Mouse (Mus musculus): ENCODE measurements around the gene Olfr391-ps. TPM values are rescaled to one million over a fixed set of nuclear protein-coding genes. Genes with fewer than 3 reads are reported as not detected.

The Olfr391-ps gene
- not detected in 2 replicates for polyA plus RNA-seq (2012; rRNA removed)

DNA sequence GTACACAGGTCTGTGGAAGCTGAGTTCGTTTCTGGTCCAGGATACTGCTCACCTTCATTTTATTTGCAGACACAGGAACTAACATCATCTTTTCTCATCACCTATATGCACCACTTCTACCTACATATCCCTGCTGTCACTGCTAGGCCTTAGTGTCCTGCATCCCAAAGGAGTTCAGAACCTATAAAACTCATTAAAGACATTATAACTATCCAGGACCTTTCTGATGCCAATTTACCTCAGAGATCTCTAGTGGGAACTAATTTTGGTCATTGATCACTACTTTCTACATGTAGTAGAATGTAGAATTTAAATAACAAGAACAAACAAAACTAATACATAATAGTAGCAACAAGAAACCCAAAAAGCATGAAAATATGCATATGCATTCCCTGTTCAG lies at the start of gene Olfr391-ps:
TSS of gene Olfr391-ps (minus strand) at position 101 of the 400 bp plus-strand sequence.
- no peak for TF ChIP-seq POLR2A (IDR thresholded peaks at IDR 0.05; ENCODE audit: borderline replicate concordance, extremely low read depth, low read depth, low read length)
- DNase-seq: no peak
- no peak within 1 kb of the TSS for H3K4me3 ChIP-seq (replicated peaks; ENCODE audit: extremely low read depth, low read depth, low read length)
- H3K4me1 ChIP-seq (ENCODE audit: control insufficient read depth, insufficient read depth, low read length): no peaks in the 10 kb centered on the region
- 5% methylated on average over 1 of the region's 1 CpGs for WGBS

DNA sequence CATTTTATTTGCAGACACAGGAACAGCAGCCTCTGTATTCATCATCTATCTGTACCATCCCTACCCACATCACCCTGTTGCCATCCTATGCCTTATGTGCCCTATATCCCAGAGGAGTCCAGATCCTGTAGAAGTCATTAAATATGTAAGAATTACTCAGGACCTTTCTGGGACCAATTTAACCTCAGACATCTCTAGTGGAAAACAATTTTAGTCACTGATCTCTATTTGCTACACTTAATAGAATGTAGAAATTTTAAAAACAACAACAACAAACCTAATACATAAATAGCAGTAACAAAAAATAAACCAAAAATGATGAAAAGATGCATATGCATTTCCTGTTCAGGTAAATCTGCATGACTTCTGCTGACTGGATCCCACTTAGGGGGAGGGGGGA lies 48.5 kb upstream of the Olfr391-ps start, which contains the start of gene Olfr393:
TSS of gene Olfr393 (minus strand) at position 101 of the 400 bp plus-strand sequence.
- TF ChIP-seq CTCF (IDR thresholded peaks at IDR 0.05; ENCODE audit: insufficient read depth, low read length): no peak
- no peak for TF ChIP-seq POLR2A (IDR thresholded peaks at IDR 0.05; ENCODE audit: borderline replicate concordance, extremely low read depth, low read depth, low read length)
- no peaks in the 10 kb centered on the region for H3K4me1 ChIP-seq (ENCODE audit: control insufficient read depth, insufficient read depth, low read length)
- H3K4me3 ChIP-seq (replicated peaks; ENCODE audit: extremely low read depth, low read depth, low read length): no peak within 1 kb of the TSS
- DNase-seq: no peak

- no peak for TF ChIP-seq POLR2A (IDR thresholded peaks at IDR 0.05; ENCODE audit: borderline replicate concordance, extremely low read depth, low read depth, low read length)
- no peak for TF ChIP-seq CTCF (IDR thresholded peaks at IDR 0.05; ENCODE audit: insufficient read depth, low read length)
- WGBS: 92% methylated on average over 1 of the region's 1 CpGs
- DNase-seq: no peak
- Histone ChIP-seq H3K4me3 (replicated peaks; ENCODE audit: extremely low read depth, low read depth, low read length) (no peak within 1 kb of the TSS), H3K4me1 (ENCODE audit: control insufficient read depth, insufficient read depth, low read length) (no peaks in the 10 kb centered on the region)
These were observed 14.1 kb upstream of the Olfr391-ps start, which contains the start of gene Olfr392 for GRCm38 (mm10) chr11:73816949-73817348. Gene Olfr392, minus strand, starts transcription at chr11:73817049.

- 56% methylated on average over 1 of the region's 1 CpGs for WGBS
- Histone ChIP-seq H3K4me3 (replicated peaks; ENCODE audit: extremely low read depth, low read depth, low read length) (no peak within 1 kb of the TSS), H3K4me1 (ENCODE audit: control insufficient read depth, insufficient read depth, low read length) (no peaks in the 10 kb centered on the region)
- TF ChIP-seq POLR2A (IDR thresholded peaks at IDR 0.05; ENCODE audit: borderline replicate concordance, extremely low read depth, low read depth, low read length): no peak
- TF ChIP-seq CTCF (IDR thresholded peaks at IDR 0.05; ENCODE audit: insufficient read depth, low read length): no peak
- no peak for DNase-seq
These were observed 20.2 kb downstream of the Olfr391-ps start, which contains the start of gene Olfr390 for GRCm38 (mm10) chr11:73782664-73783063. Gene Olfr390, plus strand, starts transcription at chr11:73782964.

- WGBS: 81% methylated on average over 1 of the region's 1 CpGs
- Histone ChIP-seq H3K4me3 (replicated peaks; ENCODE audit: extremely low read depth, low read depth, low read length) (no peak within 1 kb of the TSS), H3K4me1 (ENCODE audit: control insufficient read depth, insufficient read depth, low read length) (no peaks in the 10 kb centered on the region)
- no peak for TF ChIP-seq CTCF (IDR thresholded peaks at IDR 0.05; ENCODE audit: insufficient read depth, low read length)
- TF ChIP-seq POLR2A (IDR thresholded peaks at IDR 0.05; ENCODE audit: borderline replicate concordance, extremely low read depth, low read depth, low read length): no peak
- no peak for DNase-seq
These were observed 22.2 kb downstream of the Olfr391-ps start, which contains the start of gene Olfr389 for GRCm38 (mm10) chr11:73780613-73781012. Gene Olfr389, minus strand, starts transcription at chr11:73780713.

DNA sequence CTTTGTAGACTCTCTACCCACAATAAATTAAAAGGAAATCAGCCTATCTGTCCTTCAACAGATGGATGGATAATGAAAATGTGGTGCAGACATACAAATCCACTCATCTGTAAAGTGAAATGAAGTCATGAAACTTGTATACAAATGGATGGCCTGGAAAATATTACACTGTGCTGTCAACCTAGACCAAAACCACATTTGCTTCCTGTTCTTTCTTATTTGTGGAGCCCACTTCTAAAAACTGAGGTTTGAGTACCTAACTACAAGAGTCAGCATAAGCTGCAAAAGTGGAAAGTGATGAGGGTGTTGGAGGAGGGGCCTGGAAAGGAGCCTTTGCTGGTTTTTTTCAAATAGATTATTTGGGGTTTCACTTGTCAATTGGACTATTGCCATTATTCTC lies 43.7 kb downstream of the Olfr391-ps start:
- H3K4me1 ChIP-seq (ENCODE audit: control insufficient read depth, insufficient read depth, low read length): no peaks in the 10 kb centered on the region
- DNase-seq: no peak
- no peak overlapping the region for H3K4me3 ChIP-seq (replicated peaks; ENCODE audit: extremely low read depth, low read depth, low read length)
- TF ChIP-seq CTCF (IDR thresholded peaks at IDR 0.05; ENCODE audit: insufficient read depth, low read length) (no peak), POLR2A (IDR thresholded peaks at IDR 0.05; ENCODE audit: borderline replicate concordance, extremely low read depth, low read depth, low read length) (no peak)

Other genes with a start within 250 kb of the Olfr391-ps start
- gene Olfr385, start 210.0 kb downstream of the Olfr391-ps start, polyA plus RNA-seq (2012; rRNA removed): not detected in 2 replicates
- gene Olfr384, start 204.5 kb downstream of the Olfr391-ps start, polyA plus RNA-seq (2012; rRNA removed): not detected in 2 replicates
- gene Zfp735, start 114.3 kb downstream of the Olfr391-ps start, polyA plus RNA-seq (2012; rRNA removed): not detected in 2 replicates
- gene Olfr389, start 22.3 kb downstream of the Olfr391-ps start, polyA plus RNA-seq (2012; rRNA removed): not detected in 2 replicates
- not detected in 2 replicates for gene Olfr390, start 20.1 kb downstream of the Olfr391-ps start, polyA plus RNA-seq (2012; rRNA removed)
- gene Olfr392, start 14.0 kb upstream of the Olfr391-ps start, polyA plus RNA-seq (2012; rRNA removed): not detected in 2 replicates
- not detected in 2 replicates for gene Olfr393, start 48.4 kb upstream of the Olfr391-ps start, polyA plus RNA-seq (2012; rRNA removed)
- gene Olfr394, start 87.7 kb upstream of the Olfr391-ps start, polyA plus RNA-seq (2012; rRNA removed): not detected in 2 replicates
- not detected in 2 replicates for gene Olfr395, start 106.2 kb upstream of the Olfr391-ps start, polyA plus RNA-seq (2012; rRNA removed)
- not detected in 2 replicates for gene Olfr23, start 133.6 kb upstream of the Olfr391-ps start, polyA plus RNA-seq (2012; rRNA removed)
- not detected in 2 replicates for gene Olfr397, start 157.8 kb upstream of the Olfr391-ps start, polyA plus RNA-seq (2012; rRNA removed)
- gene Olfr398, start 187.4 kb upstream of the Olfr391-ps start, polyA plus RNA-seq (2012; rRNA removed): not detected in 2 replicates

All from lung, adult 2 months (tissue).